Mouse (Mus musculus): ENCODE measurements around the gene Lrrc8a. TPM values are rescaled to one million over a fixed set of nuclear protein-coding genes. Genes with fewer than 3 reads are reported as not detected.

The Lrrc8a gene
- polyA plus RNA-seq, 1 experiment, result 56.5 TPM

DNA sequence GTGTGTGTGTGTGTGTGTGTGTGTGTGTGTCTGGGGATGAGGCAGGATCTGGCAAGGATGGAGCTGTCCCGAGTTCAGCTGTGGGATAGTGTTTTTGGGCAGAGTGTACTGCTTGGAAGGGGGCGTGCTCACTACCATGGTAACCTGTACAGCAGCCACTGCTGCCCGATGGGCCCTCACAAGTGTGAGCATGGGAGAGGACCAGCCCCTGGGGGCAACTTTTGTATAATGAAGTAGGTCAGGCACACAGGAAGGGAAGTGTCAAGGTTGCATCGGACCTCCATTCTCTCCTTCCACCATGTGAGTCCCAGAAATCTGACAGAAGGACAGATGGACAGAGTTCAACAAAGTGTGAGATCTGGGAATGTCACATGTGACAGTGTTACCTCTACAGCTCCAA, 10.2 kb downstream of the Lrrc8a start:
- no peak for DNase-seq
- no peak for TF ChIP-seq POLR2A (IDR thresholded peaks at IDR 0.05; ENCODE audit: borderline replicate concordance, extremely low read depth, low read depth, low read length)
- TF ChIP-seq CTCF (IDR thresholded peaks at IDR 0.05; ENCODE audit: insufficient read depth, low read length), result no peak
- Histone ChIP-seq H3K4me3 (replicated peaks; ENCODE audit: extremely low read depth, low read depth, low read length) (no peak overlapping the region), H3K4me1 (ENCODE audit: control insufficient read depth, insufficient read depth, low read length) (peaks cover 31% of the 10 kb centered on the region)
- WGBS, result 47% methylated on average over 4 of the region's 4 CpGs

- H3K4me3 ChIP-seq (replicated peaks; ENCODE audit: extremely low read depth, low read depth, low read length), result no peak overlapping the region
- no peak for TF ChIP-seq CTCF (IDR thresholded peaks at IDR 0.05; ENCODE audit: insufficient read depth, low read length)
- no peak for DNase-seq
- H3K4me1 ChIP-seq (ENCODE audit: control insufficient read depth, insufficient read depth, low read length), result peaks cover 30% of the 10 kb centered on the region
- WGBS, result 83% methylated on average over 3 of the region's 3 CpGs
These were observed 11.7 kb downstream of the Lrrc8a start for GRCm38 (mm10) chr2:30249182-30249581.

GRCm38 (mm10) chr2:30250166-30251128, 12.9 kb downstream of the Lrrc8a start:
- 64% methylated on average over 10 of the region's 10 CpGs for WGBS
- no peak for DNase-seq
- Histone ChIP-seq H3K4me1 (ENCODE audit: control insufficient read depth, insufficient read depth, low read length) (peaks cover 30% of the 10 kb centered on the region), H3K4me3 (replicated peaks; ENCODE audit: extremely low read depth, low read depth, low read length) (no peak overlapping the region)
- TF ChIP-seq CTCF (IDR thresholded peaks at IDR 0.05; ENCODE audit: insufficient read depth, low read length), result no peak
- no peak for TF ChIP-seq POLR2A (IDR thresholded peaks at IDR 0.05; ENCODE audit: borderline replicate concordance, extremely low read depth, low read depth, low read length)

DNA sequence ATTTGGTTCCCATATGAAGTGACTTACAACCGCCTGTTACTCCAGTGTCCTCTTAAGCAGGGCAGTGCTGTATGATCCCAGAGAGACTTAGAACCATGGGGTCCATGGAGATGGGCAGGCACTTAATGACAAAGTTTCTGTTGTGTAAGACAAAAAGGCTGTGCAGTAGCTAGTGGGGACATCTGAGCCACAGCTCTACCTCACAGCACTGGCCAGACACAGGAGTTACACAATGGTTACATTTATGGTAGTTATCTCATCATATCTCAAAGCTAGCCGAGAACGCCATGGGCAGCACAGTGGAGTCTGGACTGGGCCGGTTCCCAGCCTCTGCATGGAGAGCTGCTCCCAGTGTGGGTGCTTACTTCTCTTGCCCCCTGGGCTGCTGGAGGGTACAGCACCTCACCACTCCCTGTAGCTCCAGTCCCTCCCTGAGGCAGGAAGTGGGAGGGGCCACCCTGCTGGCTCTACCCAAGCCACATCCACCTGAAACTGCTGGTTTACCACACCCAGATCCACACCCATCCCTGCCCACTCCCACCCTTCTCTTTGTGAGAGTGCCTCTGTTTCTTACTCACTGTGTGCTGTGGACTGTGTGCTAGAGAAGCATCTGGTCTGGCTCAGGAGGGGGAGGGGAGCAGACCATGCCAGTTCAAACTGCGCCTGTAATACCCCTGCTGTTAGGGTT, 14.0 kb downstream of the Lrrc8a start:
- Histone ChIP-seq H3K4me1 (ENCODE audit: control insufficient read depth, insufficient read depth, low read length) (peaks cover 22% of the 10 kb centered on the region), H3K4me3 (replicated peaks; ENCODE audit: extremely low read depth, low read depth, low read length) (no peak overlapping the region)
- 43% methylated on average over 5 of the region's 5 CpGs for WGBS
- DNase-seq, result no peak
- TF ChIP-seq POLR2A (IDR thresholded peaks at IDR 0.05; ENCODE audit: borderline replicate concordance, extremely low read depth, low read depth, low read length) (no peak), CTCF (IDR thresholded peaks at IDR 0.05; ENCODE audit: insufficient read depth, low read length) (no peak)

- no peak overlapping the region for H3K4me3 ChIP-seq (replicated peaks; ENCODE audit: extremely low read depth, low read depth, low read length)
- TF ChIP-seq CTCF (IDR thresholded peaks at IDR 0.05; ENCODE audit: insufficient read depth, low read length) (no peak), POLR2A (IDR thresholded peaks at IDR 0.05; ENCODE audit: borderline replicate concordance, extremely low read depth, low read depth, low read length) (no peak)
- peaks cover 20% of the 10 kb centered on the region for H3K4me1 ChIP-seq (ENCODE audit: control insufficient read depth, insufficient read depth, low read length)
- no peak for DNase-seq
- WGBS, result 65% methylated on average over 3 of the region's 3 CpGs
These were observed 15.0 kb downstream of the Lrrc8a start for GRCm38 (mm10) chr2:30252521-30252920.

DNA sequence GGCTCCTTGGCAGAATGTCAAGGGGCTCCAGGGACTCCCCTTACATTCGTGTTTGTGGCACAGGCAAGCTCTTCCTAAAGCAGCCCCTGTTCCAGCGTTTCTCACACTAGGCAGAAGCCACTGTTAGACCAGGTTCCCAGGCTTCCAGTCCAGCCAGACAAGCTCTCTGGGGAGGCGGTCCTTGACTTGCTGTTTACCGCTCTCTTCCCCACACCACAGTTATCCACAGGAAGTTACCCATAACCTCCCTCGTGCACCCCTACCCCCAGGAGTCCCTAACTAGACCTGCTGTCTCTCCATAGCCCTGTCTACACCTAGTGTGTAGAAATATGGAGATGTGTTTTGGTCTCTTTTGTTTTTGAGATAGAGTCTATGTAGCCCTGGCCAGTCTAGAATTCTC, 16.3 kb downstream of the Lrrc8a start:
- DNase-seq, result no peak
- WGBS, result 44% methylated on average over 5 of the region's 5 CpGs
- H3K4me1 ChIP-seq (ENCODE audit: control insufficient read depth, insufficient read depth, low read length), result peaks cover 25% of the 10 kb centered on the region
- no peak for TF ChIP-seq POLR2A (IDR thresholded peaks at IDR 0.05; ENCODE audit: borderline replicate concordance, extremely low read depth, low read depth, low read length)
- no peak for TF ChIP-seq CTCF (IDR thresholded peaks at IDR 0.05; ENCODE audit: insufficient read depth, low read length)
- no peak overlapping the region for H3K4me3 ChIP-seq (replicated peaks; ENCODE audit: extremely low read depth, low read depth, low read length)

DNA sequence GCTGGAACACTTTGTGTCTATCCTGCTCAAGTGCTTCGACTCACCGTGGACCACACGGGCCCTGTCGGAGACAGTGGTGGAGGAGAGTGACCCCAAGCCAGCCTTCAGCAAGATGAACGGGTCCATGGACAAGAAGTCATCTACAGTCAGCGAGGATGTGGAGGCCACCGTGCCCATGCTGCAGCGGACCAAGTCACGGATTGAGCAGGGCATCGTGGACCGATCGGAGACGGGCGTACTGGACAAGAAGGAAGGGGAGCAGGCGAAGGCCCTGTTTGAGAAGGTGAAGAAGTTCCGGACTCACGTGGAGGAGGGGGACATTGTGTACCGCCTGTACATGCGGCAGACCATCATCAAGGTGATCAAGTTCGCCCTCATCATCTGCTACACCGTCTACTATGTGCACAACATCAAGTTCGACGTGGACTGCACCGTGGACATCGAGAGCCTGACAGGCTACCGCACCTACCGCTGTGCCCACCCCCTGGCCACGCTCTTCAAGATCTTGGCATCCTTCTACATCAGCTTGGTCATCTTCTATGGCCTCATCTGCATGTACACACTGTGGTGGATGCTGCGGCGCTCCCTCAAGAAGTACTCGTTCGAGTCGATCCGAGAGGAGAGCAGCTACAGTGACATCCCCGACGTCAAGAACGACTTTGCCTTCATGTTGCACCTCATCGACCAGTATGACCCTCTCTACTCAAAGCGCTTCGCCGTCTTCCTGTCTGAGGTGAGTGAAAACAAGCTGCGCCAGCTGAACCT, 18.3 kb downstream of the Lrrc8a start:
- 96% methylated on average over 42 of the region's 42 CpGs for WGBS
- H3K4me1 ChIP-seq (ENCODE audit: control insufficient read depth, insufficient read depth, low read length), result peaks cover 31% of the 10 kb centered on the region
- H3K4me3 ChIP-seq (replicated peaks; ENCODE audit: extremely low read depth, low read depth, low read length), result no peak overlapping the region
- DNase-seq, result no peak
- no peak for TF ChIP-seq POLR2A (IDR thresholded peaks at IDR 0.05; ENCODE audit: borderline replicate concordance, extremely low read depth, low read depth, low read length)
- no peak for TF ChIP-seq CTCF (IDR thresholded peaks at IDR 0.05; ENCODE audit: insufficient read depth, low read length)

DNA sequence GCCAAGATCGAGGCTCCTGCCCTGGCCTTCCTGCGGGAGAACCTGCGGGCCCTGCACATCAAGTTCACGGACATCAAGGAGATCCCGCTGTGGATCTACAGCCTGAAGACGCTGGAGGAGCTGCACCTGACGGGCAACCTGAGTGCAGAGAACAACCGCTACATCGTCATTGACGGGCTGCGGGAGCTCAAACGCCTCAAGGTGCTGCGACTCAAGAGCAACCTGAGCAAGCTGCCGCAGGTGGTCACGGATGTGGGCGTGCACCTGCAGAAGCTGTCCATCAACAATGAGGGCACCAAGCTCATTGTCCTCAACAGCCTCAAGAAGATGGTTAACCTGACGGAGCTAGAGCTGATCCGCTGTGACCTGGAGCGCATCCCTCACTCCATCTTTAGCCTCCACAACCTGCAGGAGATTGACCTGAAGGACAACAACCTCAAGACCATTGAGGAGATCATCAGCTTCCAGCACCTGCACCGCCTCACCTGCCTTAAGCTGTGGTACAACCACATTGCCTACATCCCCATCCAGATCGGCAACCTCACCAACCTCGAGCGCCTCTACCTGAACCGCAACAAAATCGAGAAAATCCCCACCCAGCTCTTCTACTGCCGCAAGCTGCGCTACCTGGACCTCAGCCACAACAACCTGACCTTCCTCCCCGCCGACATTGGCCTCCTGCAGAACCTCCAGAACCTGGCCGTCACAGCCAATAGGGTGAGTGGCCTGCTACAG, 19.3 kb downstream of the Lrrc8a start:
- Histone ChIP-seq H3K4me3 (replicated peaks; ENCODE audit: extremely low read depth, low read depth, low read length) (no peak overlapping the region), H3K4me1 (ENCODE audit: control insufficient read depth, insufficient read depth, low read length) (peaks cover 27% of the 10 kb centered on the region)
- TF ChIP-seq POLR2A (IDR thresholded peaks at IDR 0.05; ENCODE audit: borderline replicate concordance, extremely low read depth, low read depth, low read length), result no peak
- no peak for TF ChIP-seq CTCF (IDR thresholded peaks at IDR 0.05; ENCODE audit: insufficient read depth, low read length)
- 91% methylated on average over 30 of the region's 30 CpGs for WGBS
- DNase-seq, result peak; percentile 2

Data from lung, adult 2 months (tissue).